Mouse (Mus musculus) heart, adult 8-10 months (tissue): ENCODE data around the gene Sc5d. TPM values are rescaled to one million over a fixed set of nuclear protein-coding genes. Genes with fewer than 3 reads are reported as not detected.
A peak's percentile ranks its signal among the peaks of the same experiment; 100 is the strongest.

ENCODE experiments used
- DNase-seq: peaks from one replicate; pipeline ENCODE4 v3.0.0; 2022; ENCODE audit warnings: low spot score
- total RNA-seq, 4 experiments: library from RNA; stranded (reverse); gene quantifications; 2 replicates each; pipeline ENCODE4 v1.2.4; 2022

Sc5d gene
- total RNA-seq, result 10 to 100 TPM; 16.9 to 20.1 (median 19.2) TPM

DNA sequence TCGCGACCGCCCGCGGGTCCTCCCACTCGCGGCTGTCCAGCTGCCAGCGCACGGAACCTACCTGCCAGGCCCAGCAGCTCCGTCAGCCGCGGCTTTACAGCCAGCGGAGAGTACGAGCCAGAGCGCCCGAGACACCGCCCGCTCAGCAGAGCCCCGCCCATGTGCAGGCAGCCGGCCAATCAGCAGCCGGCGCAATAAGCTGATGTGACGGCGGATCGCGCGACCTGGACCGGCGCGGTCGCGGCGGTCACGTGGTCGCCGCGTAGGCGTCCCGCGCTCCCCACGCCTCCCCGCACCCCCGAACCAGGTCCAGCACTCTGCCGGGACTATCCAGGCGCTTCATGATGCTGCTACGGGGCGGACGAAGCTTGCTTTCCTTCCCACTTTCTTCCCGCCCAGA lies at the start of gene Sc5d:
Gene Sc5d (minus strand): TSS at position 112 of the 400 bp plus-strand sequence.
- DNase-seq, result peak; percentile 92

DNA sequence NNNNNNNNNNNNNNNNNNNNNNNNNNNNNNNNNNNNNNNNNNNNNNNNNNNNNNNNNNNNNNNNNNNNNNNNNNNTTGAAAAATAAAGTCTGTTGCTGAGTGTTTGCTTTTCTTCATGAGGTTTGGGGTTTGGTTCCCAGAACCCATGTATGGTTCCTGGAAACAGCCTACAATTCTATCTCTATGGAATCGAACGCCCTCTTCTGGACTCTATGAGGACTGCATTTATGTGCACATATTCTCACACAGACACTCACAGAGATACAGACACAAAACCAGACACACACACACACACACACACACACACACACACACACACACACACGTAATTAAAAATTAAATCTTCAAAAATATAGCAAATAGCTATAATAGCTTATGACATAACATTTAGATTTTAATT lies 47.3 kb upstream of the Sc5d start:
- no peak for DNase-seq

DNA sequence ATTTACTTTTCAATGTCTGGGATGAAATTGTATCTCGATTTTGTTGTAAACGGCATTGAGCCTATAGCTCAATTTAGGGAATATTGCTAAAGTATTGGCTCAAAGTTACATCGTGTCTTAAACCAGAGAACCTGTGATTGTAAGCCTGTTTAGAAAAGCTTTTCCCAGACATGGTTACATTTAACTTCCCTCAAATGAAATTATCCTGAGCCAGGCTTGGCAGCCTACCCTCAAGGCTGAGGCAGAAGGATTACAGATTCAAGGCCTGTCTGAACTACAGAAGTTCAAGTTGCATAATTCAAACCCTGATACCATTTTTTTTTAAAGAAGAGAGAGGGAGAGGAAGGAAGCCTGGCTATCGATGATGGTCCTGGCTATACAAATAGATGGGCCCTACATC lies 39.8 kb upstream of the Sc5d start:
- DNase-seq, result no peak

DNA sequence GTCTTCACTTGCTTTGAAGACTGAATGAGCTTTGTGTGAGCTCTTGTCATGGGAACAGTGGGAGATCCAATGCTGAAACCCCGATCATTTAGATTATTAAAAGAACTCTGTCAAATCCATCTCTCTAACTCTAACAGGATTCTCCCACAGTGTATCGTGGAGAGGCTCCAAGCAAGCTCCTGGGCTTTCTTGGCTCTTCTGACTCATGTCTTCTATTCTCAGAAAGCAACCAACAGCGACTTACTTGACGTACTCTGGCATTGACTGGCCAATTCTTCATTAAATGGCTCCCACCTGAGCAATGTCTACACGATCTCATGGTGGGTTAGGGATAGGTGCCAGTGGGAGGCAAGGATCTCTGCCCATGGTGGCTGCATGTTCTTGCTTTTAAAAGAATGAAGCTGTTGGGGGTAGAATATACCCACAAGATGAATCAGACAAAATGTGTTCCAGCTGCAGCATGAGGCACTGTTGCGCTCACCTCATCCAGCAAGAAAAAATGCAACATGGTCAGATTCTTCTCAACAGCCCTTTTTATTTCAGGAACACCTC lies 37.1 kb upstream of the Sc5d start:
- DNase-seq, result no peak

DNA sequence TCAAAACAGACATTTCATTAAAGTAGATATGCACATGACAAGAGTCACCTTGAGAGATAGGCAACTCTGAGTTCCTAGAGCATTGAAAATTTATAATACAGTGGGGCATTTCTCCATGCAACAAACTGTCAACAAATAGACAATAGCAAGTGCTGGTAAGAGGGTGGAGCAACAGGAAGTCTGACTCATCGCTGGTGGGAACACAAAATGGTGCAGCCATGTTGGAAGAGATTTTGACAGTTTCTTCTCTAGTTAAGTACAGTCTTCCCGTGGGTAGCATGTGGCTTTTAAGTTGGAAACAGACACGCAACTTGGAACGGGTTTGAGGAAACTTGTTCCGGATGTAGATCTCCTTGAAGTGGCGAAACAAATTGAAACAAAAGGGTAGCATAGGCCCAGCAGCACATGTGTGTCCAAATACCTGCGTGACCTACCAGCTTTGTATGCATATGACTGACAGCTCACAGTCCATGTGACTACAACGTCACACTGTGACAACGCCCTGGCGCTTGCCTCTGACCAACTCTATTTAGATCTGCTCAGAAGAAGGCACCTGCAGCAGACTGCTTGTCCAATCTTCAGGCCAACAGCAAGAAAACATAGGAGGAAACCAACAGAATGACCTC lies 32.4 kb upstream of the Sc5d start:
- DNase-seq, result no peak

DNA sequence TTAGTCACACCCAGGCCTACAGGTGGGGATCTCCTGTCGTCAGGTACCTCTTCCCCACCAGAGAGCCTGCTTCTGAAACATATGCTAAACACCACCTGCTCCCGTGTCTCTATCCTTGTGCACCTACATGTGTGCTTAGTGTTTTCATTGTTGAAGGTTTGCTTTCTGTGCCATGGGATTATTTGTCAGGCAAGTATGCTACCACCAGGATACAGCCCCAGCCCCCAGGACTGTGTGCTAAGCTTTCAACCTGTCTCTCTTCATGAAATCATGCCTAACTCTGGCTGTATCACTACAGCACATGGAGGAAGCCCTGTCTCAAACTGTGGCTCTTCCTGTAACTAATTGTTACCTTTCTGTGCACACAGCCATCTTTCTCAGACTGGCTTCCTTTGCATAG lies 30.1 kb upstream of the Sc5d start:
- no peak for DNase-seq

DNA sequence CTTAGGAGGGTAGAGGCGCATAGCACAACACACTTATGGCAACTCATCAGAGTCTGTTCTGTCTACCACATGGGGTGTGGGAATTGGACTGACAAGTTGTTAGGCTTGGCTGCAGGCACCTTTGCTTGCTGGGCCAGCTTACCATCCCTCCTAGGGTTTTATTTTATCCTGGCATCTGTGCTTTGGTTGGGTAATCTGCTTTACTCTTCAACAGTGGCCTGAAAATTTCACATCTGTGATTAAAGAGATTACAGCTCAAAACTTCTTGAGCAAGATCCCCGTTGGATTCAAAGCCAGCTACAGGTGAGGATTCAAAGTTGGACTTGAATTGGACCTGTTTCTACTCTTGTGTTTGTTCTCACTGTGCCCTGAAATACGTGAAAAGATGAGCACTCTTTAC lies 29.5 kb upstream of the Sc5d start:
- no peak for DNase-seq

DNA sequence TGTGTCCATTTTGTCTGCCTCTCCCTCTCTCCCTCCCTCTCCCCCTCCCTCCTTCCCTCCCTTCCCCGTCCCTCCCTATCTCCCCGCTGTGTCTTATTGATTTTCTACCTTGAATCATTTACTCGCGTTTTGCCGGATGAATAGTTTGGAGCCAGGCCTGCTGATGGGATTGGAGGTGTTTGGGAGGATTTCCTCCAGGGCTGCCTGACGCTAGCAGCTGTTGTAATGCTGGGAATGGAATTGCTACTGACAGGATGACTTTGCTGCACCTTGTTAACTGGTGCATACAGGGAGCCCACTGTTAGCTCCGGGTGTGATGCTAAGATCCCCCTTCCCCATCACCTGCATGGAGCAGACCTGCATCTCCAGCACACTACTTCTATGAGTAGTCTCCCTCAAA lies 29.0 kb upstream of the Sc5d start:
- no peak for DNase-seq

DNA sequence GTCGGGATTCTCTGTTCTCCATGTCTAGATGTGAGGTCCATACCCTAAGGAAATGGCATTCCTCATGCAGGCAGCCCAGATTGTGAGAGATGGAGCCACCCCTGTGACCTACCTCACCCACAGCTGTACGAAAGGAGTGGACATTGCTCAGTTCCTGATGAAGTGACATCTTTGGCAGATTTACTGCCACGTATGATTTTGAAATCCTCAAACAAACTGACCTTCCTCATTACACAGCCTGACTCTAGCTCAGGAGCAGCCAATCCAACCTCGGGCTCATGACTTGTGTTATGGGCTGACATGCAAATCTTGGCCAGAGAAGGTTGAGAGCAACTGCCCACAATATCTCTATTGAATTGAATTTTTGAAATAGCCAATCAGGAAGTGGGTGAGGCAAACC lies 15.6 kb upstream of the Sc5d start:
- no peak for DNase-seq

DNA sequence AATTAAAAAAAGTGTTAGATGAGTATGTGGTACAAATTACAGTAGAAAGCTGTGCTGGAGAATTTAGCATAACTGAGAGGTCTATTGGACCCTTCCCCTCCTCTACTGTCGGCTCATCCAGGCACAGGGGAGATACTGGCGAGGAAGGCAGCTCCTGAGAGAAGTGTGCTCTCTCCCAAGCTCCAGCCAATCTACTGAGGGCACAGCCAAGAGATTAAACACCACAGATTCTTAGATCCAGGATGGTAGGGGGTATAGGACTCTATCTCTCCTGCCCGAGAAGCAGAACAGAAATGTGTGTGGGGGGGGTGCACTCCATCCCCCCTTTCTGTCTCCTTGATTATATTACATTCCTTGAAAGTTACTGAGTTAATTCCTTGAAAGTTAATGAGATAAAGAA lies 14.0 kb upstream of the Sc5d start:
- no peak for DNase-seq

DNA sequence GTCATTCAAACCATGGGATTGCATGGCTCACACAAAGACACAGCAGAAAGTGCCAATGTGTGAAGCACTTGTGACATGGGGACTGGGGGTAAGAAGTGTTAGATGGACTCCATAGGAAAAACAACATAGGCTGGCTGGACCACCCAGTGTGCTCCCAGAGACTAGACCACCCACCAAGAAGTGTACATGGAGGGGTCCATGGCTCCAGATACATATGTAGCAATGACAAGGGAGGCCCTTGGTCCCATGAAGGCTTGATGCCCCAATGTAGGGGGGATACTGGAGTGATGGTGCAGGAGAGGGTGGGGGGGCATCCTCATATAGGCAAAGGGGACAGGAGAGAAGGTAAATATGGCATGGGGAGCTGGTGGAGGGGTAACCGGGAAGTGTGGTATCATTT lies 13.6 kb upstream of the Sc5d start:
- no peak for DNase-seq

DNA sequence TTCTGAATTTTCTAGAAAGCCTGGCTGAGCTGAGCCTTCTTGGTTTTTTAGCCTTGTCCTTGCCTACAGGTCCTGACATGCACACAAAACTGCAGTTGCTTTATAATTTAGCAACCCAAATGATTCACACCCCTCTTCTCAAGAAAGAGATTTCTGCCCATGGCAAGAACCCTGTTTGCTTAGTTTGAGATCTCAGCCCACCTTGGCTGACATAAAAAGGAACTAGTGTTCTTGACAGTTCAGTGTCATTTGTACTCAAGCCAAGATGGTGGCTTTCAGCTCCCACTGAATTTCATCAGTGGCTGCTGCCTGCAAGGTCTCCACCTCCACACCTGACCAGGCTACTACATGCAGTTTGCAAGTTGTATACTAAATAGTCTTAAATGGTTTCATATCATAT lies 13.1 kb upstream of the Sc5d start:
- no peak for DNase-seq

DNA sequence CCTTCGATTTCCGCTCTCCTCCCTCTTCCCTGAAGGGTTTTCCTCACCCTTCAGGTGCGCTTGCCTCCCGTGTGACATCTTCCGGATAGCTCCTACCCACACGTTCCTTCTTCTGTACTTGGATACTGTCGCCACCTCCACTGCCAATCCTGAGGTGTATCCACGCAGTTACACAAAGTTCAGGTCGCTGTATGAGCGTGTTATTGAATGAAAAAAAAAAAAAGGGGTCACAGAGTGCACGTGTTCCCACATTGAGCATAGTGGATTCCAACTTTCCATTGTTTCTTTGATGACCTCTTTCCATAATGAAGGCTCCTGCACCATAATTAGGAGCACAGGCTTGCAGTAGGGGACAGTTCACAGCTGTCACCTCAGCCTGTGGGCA lies 11.7 kb upstream of the Sc5d start:
- no peak for DNase-seq

DNA sequence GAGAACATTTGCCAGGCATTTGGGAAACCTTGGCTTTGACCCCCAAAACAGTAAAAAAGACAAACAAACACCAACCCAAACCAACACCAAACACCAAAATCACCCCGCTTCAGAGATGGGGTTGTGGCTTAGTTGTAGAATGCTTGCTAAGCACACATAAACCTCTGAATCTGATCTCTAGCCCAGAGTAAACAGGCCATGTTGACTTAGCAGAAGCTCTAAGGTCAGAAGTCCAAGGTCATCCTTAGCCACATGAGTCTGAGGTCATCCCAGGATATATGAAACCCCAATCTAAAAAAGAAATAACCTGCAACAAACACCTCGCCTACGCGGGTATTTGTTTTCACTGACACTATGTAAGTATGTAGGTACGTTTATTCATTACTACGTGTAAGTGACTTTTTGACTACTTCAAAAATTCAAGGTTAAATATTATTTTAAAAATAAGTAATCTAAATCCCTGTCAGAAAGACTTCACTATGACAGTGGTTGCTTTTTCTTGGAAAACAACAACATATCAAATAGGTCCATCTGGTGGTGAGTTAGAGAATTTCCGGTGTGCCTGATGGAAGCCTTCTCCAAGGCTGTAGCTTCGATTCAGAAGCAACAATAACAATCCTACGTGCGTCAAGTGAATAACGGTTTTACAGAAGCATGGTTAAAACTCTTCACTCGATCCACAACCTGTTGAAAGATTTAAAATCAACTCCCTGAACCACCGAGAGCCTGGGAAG lies 11.1 kb upstream of the Sc5d start:
- DNase-seq, result no peak

DNA sequence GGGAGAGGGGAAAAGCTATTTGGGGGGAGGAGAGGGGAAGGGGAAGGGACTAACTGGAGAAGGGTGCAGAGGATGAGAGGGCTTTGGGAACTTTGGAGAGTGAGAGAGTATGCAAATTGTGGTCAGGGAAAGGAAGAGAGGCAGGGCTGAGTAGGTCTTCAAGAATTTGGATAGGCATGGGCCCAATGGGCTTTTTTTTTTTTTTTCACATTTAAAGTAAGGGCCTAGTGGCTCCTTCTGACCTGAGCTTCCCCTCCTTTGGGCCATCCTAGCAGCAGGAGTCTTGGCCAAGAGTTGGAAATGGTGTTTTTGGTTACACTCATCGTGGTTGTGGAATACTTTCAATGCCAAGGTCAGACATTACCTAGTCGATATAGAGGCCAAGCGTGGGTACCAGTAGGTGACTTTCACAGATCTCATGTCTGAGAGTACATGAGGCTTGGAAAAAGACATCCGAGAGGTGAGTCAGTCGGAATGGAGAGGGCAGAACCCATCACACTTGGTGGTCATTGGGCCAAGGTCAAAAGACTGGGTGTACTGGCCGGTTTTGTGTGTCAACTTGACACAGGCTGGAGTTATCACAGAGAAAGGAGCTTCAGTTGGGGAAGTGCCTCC lies 9.7 kb upstream of the Sc5d start:
- no peak for DNase-seq

DNA sequence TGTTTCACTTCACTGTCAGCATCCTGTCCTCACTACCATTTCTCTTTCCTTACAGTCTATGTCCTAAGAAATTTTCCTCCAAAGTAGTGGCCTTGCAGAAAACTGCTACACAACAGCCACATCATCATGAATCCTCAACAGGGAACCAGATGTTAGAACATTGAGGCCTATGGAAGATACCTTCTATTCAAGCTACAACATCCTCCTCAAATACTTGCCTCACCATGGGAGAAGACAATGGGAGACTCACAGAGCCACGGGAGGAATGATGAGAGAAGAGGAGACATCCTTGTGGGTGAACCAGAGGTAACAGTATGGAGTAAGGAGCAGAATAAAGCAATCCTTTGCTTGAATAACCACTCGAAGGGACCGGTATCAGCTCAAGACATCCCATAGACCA lies 9.1 kb upstream of the Sc5d start:
- no peak for DNase-seq

DNA sequence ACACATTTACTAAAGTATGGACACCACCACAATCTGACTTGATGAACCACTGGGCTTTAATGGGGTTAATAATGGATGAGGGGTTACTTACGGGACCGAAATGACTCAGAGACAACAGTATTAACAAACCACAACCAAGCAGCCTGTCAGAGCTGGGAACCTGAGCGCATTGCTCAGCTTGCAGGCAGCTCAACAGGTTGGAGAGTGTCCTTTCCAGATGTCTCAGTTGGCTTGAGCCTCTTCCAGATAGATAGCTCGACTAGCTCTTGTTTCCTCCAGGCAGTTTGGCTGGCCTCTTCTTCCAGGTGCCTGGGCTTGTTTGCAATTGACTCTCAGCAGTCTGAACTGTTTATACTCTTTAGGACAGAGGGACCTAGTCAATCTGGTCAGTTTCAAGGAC lies 8.6 kb upstream of the Sc5d start:
- no peak for DNase-seq

DNA sequence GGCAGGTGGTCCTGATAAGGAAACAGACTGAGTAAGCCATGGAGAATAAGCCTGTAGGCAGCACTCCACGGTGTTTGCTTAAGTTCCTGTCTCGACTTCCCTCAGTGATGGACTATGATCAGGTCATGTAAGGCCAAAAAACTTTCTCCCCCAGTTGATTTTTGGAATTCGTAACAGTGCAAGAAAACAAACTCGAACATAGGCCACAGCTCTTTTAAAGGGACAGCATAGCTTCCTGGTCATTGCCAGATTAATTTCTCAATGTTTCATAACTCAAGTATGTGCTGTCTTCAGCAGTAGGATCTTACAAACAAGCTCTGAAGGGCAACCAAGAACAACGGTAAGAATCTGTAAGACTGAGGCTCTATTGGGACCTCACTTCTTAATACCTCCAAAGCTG lies 7.4 kb upstream of the Sc5d start:
- no peak for DNase-seq

DNA sequence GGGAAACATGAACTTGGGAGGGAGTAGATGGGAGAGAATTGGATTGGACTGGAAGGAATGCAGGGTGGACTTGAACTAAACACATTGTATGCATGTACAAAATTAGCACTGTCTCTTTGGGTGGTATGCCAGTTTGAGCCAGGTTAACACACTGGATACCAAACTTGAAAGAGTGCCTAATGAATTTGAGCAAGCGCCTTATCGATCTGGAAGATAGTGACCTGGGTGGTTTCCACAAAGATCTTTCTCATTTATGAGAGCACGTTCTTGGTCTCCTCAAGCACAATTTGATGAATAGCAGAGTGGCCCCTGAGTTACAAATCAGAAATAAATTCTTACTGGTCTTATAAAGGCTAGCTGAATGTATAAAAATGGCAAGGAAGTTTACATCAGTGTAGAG lies 6.6 kb upstream of the Sc5d start:
- DNase-seq, result no peak

DNA sequence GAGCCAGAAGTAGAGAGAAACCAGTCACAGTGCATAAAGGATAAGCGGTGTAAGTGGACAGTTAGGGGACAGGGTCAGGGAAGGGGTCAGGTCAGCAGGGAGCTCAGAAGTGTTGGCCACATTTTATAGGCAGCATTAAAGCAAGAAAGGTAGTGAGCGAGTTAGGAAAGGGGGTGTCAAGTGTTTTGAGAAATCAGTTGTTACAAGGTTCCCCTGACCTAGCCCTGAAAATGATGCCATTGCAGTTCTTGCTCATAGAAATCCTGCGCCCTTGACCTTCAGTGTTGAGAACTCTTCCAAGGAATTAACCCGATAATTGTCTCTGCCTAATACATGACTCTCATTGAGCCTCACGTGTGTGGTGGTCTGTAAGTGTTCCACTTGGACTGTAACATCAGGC lies 6.0 kb upstream of the Sc5d start:
- no peak for DNase-seq

DNA sequence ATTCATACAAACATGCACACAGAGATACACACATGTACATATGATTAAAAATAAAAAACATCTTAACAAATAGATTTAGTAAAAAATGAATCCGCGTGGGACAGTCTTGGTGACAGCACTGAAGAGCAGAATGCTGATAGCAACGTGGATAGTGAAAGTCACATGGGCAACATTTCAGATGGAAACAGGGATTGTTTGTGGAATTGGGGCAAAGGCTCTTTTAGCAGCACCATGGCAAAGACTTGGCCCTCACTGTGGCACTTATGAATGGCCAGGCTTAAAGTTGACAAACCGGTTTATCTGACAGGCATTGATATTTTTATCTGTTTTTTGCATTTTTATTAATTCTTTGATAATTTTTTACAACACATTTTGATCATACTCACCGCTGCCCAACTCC lies 4.3 kb upstream of the Sc5d start:
- DNase-seq, result no peak

DNA sequence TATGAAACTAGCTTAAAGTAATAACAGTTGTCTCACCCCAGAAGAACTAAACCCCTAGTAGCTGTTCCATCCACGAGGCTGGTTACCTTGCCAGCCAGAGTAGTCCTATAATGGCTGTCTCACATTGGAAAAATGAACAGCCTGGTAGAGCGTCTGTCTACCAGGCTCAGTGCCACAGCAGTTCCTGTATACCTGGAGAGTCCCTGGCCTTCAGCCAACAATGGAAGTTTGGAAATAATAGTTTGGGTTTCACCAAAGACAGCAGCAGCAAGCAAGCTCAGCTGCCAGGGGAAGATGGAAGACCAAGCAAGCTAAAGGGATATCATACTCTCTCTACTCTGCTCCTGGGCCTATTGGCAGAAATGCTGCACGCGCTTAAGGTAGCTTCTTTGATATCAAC lies 1.3 kb upstream of the Sc5d start:
- DNase-seq, result no peak

DNA sequence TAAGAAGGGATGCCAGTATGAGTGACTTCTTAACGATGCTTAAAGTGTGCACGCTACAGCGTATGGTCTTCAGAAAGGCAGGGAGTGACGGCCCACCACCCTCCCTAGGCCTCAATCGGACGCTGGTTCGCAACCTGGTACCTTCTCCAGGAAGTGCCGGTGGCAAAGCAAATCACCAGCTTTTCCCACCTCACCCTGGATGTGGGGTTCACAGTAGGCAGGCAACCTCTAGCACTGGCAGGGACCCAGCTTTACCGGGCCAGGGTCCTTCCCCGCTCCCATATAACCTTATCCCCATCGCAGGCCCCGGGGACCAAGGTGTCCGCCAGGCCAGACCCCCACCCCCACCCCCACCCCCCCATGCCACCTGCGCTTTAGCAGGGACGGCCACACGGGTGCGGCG lies 346 bp downstream of the Sc5d start:
- peak; percentile 15 for DNase-seq
